Mouse (Mus musculus) heart, embryonic 12.5 days (tissue): ENCODE measurements at regions not wholly inside any gene's neighbourhood (a gene's known extent, or its start where the extent isn't known, plus 50 kb on each side); places are given as distances from the start of the nearest gene placed in this dataset.

Source experiments
- ATAC-seq: fragments of 200-750 bp; cut with Nextera tagmentation; 2 replicates; pipeline ENCODE4 v1.8.0; 2017; ENCODE audit warnings: moderate TSS enrichment, moderate library complexity; ENCODE audit not compliant: insufficient number of reproducible peaks, low FRiP score
- H3K27ac ChIP-seq: fragments of 300-500 bp; sonication (generic); 2 replicates; pipeline ENCODE4 v1.5.1; 2016; ENCODE audit warnings: mild to moderate bottlenecking, moderate library complexity; ENCODE audit not compliant: poor library complexity, severe bottlenecking
- H3K27me3 ChIP-seq: fragments of 300-500 bp; sonication (generic); replicated peaks from 2 replicates; pipeline ENCODE4 v1.6.1; 2016; ENCODE audit warnings: mild to moderate bottlenecking, moderate library complexity
- H3K36me3 ChIP-seq: fragments of 300-500 bp; sonication (generic); 2 replicates; pipeline ENCODE4 v1.6.1; 2016; ENCODE audit warnings: mild to moderate bottlenecking, moderate library complexity
- H3K4me1 ChIP-seq: fragments of 300-500 bp; sonication (generic); replicated peaks from 2 replicates; pipeline ENCODE4 v1.6.1; 2016; ENCODE audit warnings: mild to moderate bottlenecking
- H3K4me2 ChIP-seq: fragments of 300-500 bp; sonication (generic); 2 replicates; pipeline ENCODE4 v1.6.1; 2016; ENCODE audit warnings: mild to moderate bottlenecking, moderate library complexity
- H3K4me3 ChIP-seq: fragments of 300-500 bp; sonication (generic); 2 replicates; pipeline ENCODE4 v1.5.1; 2016; ENCODE audit warnings: mild to moderate bottlenecking
- H3K9ac ChIP-seq: fragments of 300-500 bp; sonication (generic); 2 replicates; pipeline ENCODE4 v1.6.1; 2016; ENCODE audit warnings: mild to moderate bottlenecking, moderate library complexity
- H3K9me3 ChIP-seq: fragments of 300-500 bp; sonication (generic); replicated peaks from 2 replicates; pipeline ENCODE4 v1.6.1; 2016; ENCODE audit warnings: mild to moderate bottlenecking, moderate library complexity
- WGBS: fragments of 180-500 bp; shearing (Covaris S2); methylation state at CpG from one replicate; pipeline ENCODE4 v1.1.7; 2016; 5-methylcytosine and 5-hydroxymethylcytosine counted together

GRCm38 (mm10) chr4:72688842-72689241 is 163.6 kb downstream of the Aldoart1 start:
- Histone ChIP-seq H3K4me3 (no peak overlapping the region), H3K4me2 (no peak overlapping the region), H3K9ac (no peak overlapping the region), H3K4me1 (no peaks in the 10 kb centered on the region), H3K27me3 (no peaks in the 10 kb centered on the region), H3K27ac (no peak overlapping the region), H3K9me3 (no peaks in the 10 kb centered on the region), H3K36me3 (no peaks in the 10 kb centered on the region)
- WGBS = 71% methylated on average over 4 of the region's 4 CpGs
- ATAC-seq = no peak

DNA sequence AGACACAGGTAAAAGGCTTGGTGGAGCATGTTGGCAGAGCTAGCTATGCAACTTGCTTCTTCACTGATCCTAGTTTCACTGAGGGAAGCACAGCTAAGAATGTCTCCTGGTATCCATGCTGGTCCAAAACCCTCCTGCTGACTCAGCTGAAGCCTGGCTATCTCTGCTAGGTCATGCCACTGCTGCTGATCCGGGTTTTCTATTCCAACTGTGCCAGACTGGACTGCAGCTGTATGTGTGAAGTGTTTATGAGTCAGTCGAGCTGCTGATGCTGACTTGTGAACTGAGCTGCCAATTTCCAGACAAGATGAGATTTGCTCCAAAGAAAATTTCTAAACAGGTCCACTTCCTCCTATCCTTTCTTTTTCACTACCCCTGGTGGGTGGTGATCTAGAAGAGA is 178.4 kb downstream of the Aldoart1 start:
- Histone ChIP-seq H3K9ac (no peak overlapping the region), H3K4me3 (no peak overlapping the region), H3K27ac (no peak overlapping the region), H3K9me3 (no peaks in the 10 kb centered on the region), H3K4me2 (no peak overlapping the region), H3K4me1 (no peaks in the 10 kb centered on the region), H3K36me3 (no peaks in the 10 kb centered on the region), H3K27me3 (no peaks in the 10 kb centered on the region)
- no peak for ATAC-seq
- 55% methylated on average over 2 of the region's 2 CpGs for WGBS

DNA sequence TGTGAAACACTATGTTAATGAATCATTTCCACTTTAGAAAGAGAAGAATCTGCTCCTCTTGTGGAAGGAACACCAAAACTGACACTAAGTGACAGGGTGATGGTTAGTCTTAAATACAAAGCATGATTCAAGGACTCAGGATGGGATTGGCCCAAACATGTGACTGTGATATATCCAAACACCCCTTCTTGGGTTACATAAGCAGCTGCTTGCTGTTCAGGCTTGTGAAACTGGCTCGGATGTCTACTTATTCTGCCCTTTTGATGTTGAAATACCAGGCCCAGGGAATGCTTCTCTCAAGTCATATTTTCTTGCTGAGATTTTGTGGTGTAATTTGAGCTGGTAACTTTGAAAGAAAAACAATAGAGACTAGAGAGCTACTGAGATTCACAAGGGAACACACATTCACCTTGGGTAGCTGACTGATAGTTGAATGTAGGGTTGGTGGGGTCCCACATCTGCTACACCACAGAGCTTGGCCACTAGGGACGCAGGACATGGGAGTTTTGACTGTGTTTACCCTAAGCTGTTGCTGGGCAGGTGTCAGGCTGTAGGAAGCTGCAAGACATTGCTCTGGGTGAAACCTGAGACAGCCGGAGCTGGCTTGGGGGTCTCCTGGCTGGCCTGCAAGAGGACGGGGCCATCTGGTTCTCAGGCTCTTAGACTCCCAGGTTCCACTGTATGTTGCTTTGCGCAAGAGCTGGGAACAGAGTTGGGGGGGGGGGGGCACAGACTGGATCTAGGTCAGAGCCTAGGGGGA is 180.6 kb downstream of the Aldoart1 start:
- Histone ChIP-seq H3K4me2 (no peak overlapping the region), H3K9me3 (no peaks in the 10 kb centered on the region), H3K36me3 (no peaks in the 10 kb centered on the region), H3K4me3 (no peak overlapping the region), H3K27ac (no peak overlapping the region), H3K9ac (no peak overlapping the region), H3K4me1 (no peaks in the 10 kb centered on the region), H3K27me3 (no peaks in the 10 kb centered on the region)
- no peak for ATAC-seq
- WGBS = 66% methylated on average over 5 of the region's 5 CpGs

- Histone ChIP-seq H3K9me3 (no peaks in the 10 kb centered on the region), H3K9ac (no peak overlapping the region), H3K4me1 (no peaks in the 10 kb centered on the region), H3K4me2 (no peak overlapping the region), H3K4me3 (no peak overlapping the region), H3K36me3 (no peaks in the 10 kb centered on the region), H3K27ac (no peak overlapping the region), H3K27me3 (no peaks in the 10 kb centered on the region)
- ATAC-seq = no peak
- 76% methylated on average over 5 of the region's 5 CpGs for WGBS
These were observed 182.5 kb downstream of the Aldoart1 start for GRCm38 (mm10) chr4:72669827-72670494.

GRCm38 (mm10) chr4:72664379-72664778 is 188.1 kb downstream of the Aldoart1 start:
- no peaks in the 10 kb centered on the region for H3K36me3 ChIP-seq
- no peak overlapping the region for H3K27ac ChIP-seq
- no peaks in the 10 kb centered on the region for H3K4me1 ChIP-seq
- no peaks in the 10 kb centered on the region for H3K27me3 ChIP-seq
- H3K4me3 ChIP-seq = no peak overlapping the region
- no peak overlapping the region for H3K9ac ChIP-seq
- no peaks in the 10 kb centered on the region for H3K9me3 ChIP-seq
- no peak overlapping the region for H3K4me2 ChIP-seq
- no peak for ATAC-seq

DNA sequence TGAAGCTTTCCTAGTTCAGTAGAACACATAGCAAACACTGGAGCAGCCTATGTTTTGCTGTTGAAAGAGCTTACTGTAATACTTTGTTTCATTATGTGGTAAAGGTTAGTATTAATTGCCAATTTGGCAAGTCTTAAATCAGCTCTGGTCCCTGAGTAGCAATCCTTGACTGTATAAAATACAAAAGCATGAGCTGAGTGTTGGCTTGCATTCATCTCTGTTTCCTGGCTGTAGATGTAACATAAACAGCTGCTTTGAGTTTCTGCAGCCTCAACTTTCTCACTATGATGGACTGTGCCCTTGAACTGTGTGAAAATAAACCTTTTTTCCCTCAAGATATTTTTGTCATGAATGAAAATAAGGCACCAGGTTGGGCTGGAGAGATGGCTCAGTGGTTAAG is 190.0 kb downstream of the Aldoart1 start:
- H3K27me3 ChIP-seq = no peaks in the 10 kb centered on the region
- no peak overlapping the region for H3K9ac ChIP-seq
- no peak overlapping the region for H3K4me2 ChIP-seq
- no peaks in the 10 kb centered on the region for H3K36me3 ChIP-seq
- no peak overlapping the region for H3K4me3 ChIP-seq
- ATAC-seq = no peak
- H3K27ac ChIP-seq = no peak overlapping the region
- H3K4me1 ChIP-seq = no peaks in the 10 kb centered on the region
- no peaks in the 10 kb centered on the region for H3K9me3 ChIP-seq

DNA sequence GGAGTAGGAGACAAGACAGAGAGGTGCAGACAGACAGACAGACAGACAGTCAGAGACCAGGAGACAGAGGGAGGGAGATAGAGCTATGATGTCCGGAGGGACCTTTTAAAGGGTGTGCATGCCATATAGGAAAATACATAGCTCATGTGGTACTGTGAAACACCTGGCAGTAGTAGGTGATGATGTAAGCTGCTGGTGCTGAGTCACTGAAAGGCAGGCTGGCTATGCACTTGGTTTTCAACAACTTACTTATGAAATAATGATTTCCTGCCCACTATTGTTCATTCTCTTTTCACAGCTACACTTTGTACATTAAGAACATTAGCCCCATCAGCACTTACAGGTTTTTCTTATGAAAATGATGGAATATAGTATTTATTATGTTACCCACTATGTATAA is 196.2 kb downstream of the Aldoart1 start:
- H3K4me3 ChIP-seq = no peak overlapping the region
- 73% methylated on average over 1 of the region's 1 CpGs for WGBS
- no peak overlapping the region for H3K4me2 ChIP-seq
- H3K9ac ChIP-seq = no peak overlapping the region
- no peaks in the 10 kb centered on the region for H3K9me3 ChIP-seq
- H3K27me3 ChIP-seq = no peaks in the 10 kb centered on the region
- H3K36me3 ChIP-seq = no peaks in the 10 kb centered on the region
- no peaks in the 10 kb centered on the region for H3K4me1 ChIP-seq
- no peak for ATAC-seq
- H3K27ac ChIP-seq = no peak overlapping the region

- Histone ChIP-seq H3K4me2 (no peak overlapping the region), H3K9ac (no peak overlapping the region), H3K27ac (no peak overlapping the region), H3K36me3 (no peaks in the 10 kb centered on the region), H3K4me1 (no peaks in the 10 kb centered on the region), H3K4me3 (no peak overlapping the region), H3K27me3 (no peaks in the 10 kb centered on the region), H3K9me3 (no peaks in the 10 kb centered on the region)
- no peak for ATAC-seq
- WGBS = 81% methylated on average over 1 of the region's 1 CpGs
These were observed 205.3 kb downstream of the Aldoart1 start for GRCm38 (mm10) chr4:72647130-72647529.

DNA sequence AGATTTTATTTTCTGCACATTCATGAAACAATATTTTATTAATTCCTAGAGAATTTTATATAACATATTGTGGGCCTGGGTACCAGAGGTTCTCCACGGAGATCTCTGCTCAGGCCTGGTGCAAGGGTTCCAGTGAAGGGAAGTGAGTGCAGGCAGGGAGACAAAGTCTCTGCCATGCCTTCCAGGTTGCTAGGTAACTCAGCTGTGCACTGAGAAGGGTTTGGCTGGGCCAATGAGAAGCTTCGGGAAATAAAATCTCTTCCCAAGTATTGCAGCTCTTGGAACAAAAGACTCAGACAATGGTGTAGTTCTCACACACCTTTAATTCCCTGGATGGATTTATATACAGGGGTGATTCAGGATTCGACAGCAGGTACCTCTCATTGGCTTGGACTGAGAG is 223.0 kb downstream of the Aldoart1 start:
- Histone ChIP-seq H3K4me1 (no peaks in the 10 kb centered on the region), H3K9me3 (0 out of 2 replicates have a peak, but pooled peaks cover 2% of the 10 kb centered on the region), H3K27me3 (no peaks in the 10 kb centered on the region), H3K27ac (no peak overlapping the region), H3K36me3 (no peaks in the 10 kb centered on the region), H3K9ac (no peak overlapping the region), H3K4me2 (no peak overlapping the region), H3K4me3 (no peak overlapping the region)
- 57% methylated on average over 3 of the region's 3 CpGs for WGBS
- no peak for ATAC-seq

DNA sequence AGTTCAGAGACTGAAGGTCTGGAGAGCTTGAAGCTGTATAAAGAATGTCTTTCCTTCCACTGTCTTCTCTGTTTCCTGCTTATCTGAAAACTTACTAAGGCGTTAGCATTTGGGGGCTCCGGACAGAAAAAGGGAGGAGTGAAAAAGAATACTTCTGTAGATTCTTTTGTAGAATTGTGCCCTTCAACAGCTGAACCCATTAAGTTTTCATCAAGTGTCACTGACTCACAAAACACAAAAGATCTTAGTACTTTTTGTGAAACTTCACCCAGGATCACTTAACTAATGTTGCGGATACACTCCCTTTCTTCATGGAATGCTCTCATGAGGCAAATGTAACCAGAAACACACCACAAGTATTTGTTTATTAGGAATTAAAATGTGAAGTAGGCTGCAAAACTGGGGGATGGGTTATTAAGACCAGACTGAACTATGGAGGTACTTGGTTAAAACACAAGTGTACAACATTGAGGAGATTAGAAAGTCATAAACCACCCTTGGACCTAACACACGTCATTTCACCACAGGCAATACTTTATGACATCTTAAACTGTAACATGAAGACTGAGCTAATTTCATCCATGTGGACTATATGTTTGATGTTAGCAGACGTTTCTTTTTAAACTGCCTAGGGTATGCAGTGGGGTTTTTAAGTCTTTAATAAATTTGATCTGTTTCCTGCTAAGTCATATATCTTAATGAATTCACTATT is 225.1 kb downstream of the Aldoart1 start:
- Histone ChIP-seq H3K4me2 (no peak overlapping the region), H3K9ac (no peak overlapping the region), H3K4me1 (no peaks in the 10 kb centered on the region), H3K27ac (no peak overlapping the region), H3K9me3 (0 out of 2 replicates have a peak, but pooled peaks cover 2% of the 10 kb centered on the region), H3K36me3 (no peaks in the 10 kb centered on the region), H3K27me3 (no peaks in the 10 kb centered on the region), H3K4me3 (no peak overlapping the region)
- ATAC-seq = no peak
- WGBS = 58% methylated on average over 5 of the region's 5 CpGs

DNA sequence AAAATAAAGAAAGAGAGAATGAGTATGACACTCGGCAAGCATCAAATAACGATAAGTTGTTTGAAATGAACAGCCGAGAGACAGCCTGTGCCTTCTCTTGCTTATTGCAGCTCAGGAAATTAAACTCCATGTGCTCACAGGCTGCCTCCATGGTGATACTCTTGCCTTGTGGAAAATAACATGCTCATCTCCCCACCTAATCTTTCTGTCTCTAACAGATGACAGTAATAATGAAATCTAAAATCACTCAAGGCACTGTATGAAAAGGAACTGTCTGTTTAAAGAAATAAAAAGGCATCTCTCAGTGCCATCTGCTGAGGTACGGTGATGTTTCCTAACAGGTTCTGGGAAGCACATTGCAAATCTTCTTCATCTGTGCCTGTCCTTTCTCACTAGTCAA is 247.3 kb downstream of the Aldoart1 start:
- no peak overlapping the region for H3K9ac ChIP-seq
- H3K9me3 ChIP-seq = no peaks in the 10 kb centered on the region
- 82% methylated on average over 4 of the region's 4 CpGs for WGBS
- H3K27me3 ChIP-seq = no peaks in the 10 kb centered on the region
- H3K4me1 ChIP-seq = no peaks in the 10 kb centered on the region
- no peak for ATAC-seq
- no peak overlapping the region for H3K4me3 ChIP-seq
- H3K4me2 ChIP-seq = no peak overlapping the region
- no peaks in the 10 kb centered on the region for H3K36me3 ChIP-seq
- no peak overlapping the region for H3K27ac ChIP-seq
